Comparison of ENCODE assay signal across 8 mouse cellular contexts in genomic region chr11:56116553-56117232, GRCm38 (mm10).
A peak's percentile ranks its signal among the peaks of the same experiment; 100 is the strongest.
DNase-seq lines count a peak whose midpoint lies in the region; ATAC-seq and TF ChIP-seq lines count a peak whose summit lies in the region.
"Had no signal": no experiment of that assay in that cellular context is flagged by ENCODE, and none has a peak within 500 bp of the region (broad histone marks: within the 10 kb centered on the region; RNA-seq: fewer than 3 reads in every experiment).

No protein-coding gene starts in this region.

- H3K36me3 ChIP-seq in forebrain, embryonic 14.5 days (ENCODE audit: control insufficient read depth, insufficient read depth, low read length) = no peaks in the 10 kb centered on the region
- H3K36me3 ChIP-seq: limb, embryonic 15.5 days had no signal

- no peak overlapping the region for H3K4me3 ChIP-seq in left cerebral cortex, adult 2 months
- no peak overlapping the region for H3K4me3 ChIP-seq in forebrain, embryonic 14.5 days (ENCODE audit: low read depth, low read length)
- no peak overlapping the region for H3K4me3 ChIP-seq in layer of hippocampus, adult 2 months
- H3K4me3 ChIP-seq: limb, embryonic 15.5 days had no signal

- 0 out of 2 replicates have a peak, but pooled peaks have one; percentile 23 for ATAC-seq in forebrain, embryonic 14.5 days
- ATAC-seq in megakaryocyte, adult 5-6 weeks (ENCODE audit: poor library complexity, severe bottlenecking) = no peak

- no peaks in the 10 kb centered on the region for H3K27me3 ChIP-seq in forebrain, embryonic 14.5 days (replicated peaks; ENCODE audit: control insufficient read depth, insufficient read depth, low read length)
- H3K27me3 ChIP-seq: limb, embryonic 15.5 days had no signal

- 51% methylated on average over 12 of the region's 12 CpGs for WGBS in forebrain, embryonic 14.5 days

- no peaks in the 10 kb centered on the region for H3K9me3 ChIP-seq in forebrain, embryonic 14.5 days (replicated peaks; ENCODE audit: control insufficient read depth, low read length)
- H3K9me3 ChIP-seq: limb, embryonic 15.5 days had no signal

- H3K4me1 ChIP-seq in forebrain, embryonic 14.5 days (ENCODE audit: control insufficient read depth, insufficient read depth, low read length) = no peaks in the 10 kb centered on the region
- H3K4me1 ChIP-seq: limb, embryonic 15.5 days had no signal

- no peak overlapping the region for H3K9ac ChIP-seq in forebrain, embryonic 14.5 days (ENCODE audit: low read length)
- H3K9ac ChIP-seq: limb, embryonic 15.5 days had no signal

- intact Hi-C loops in left cerebral cortex, adult 2 months (cut with DNase I) = no loop called here

- peak; percentile 78 for TF ChIP-seq CTCF in left cerebral cortex, adult 2 months (IDR thresholded peaks at IDR 0.05)
- TF ChIP-seq CTCF in layer of hippocampus, adult 2 months (conservative IDR thresholded peaks at IDR 0.05) = peak; percentile 87

- H3K27ac ChIP-seq in left cerebral cortex, adult 2 months = no peak overlapping the region
- H3K27ac ChIP-seq in forebrain, embryonic 14.5 days (ENCODE audit: low read depth, low read length) = no peak overlapping the region
- no peak overlapping the region for H3K27ac ChIP-seq in layer of hippocampus, adult 2 months
- H3K27ac ChIP-seq: limb, embryonic 15.5 days had no signal

- no peak overlapping the region for H3K4me2 ChIP-seq in forebrain, embryonic 14.5 days (ENCODE audit: low read length)
- H3K4me2 ChIP-seq: limb, embryonic 15.5 days had no signal

- peak; percentile 35 to 42 for DNase-seq in left cerebral cortex, adult 2 months (ENCODE audit: extremely low spot score in 1 of 2, low spot score in 2 of 2)
- DNase-seq in left cerebral cortex, adult 8-10 months (ENCODE audit: low spot score in 2 of 2) = no peak
- DNase-seq in brain, adult 2 months (ENCODE audit: low read depth, low spot score) = peak; percentile 87
- DNase-seq in forebrain, embryonic 14.5 days (ENCODE audit: low spot score) = peak; percentile 83
- DNase-seq in layer of hippocampus, adult 2 months (ENCODE audit: low spot score in 2 of 2) = peak; percentile 62 to 63
- peak; percentile 1 for DNase-seq in naive thymus-derived CD4-positive, alpha-beta T cell, adult 2 months (ENCODE audit: low read depth)

Comparison
In these comparisons a context has a peak if more than half of its experiments do, and no peak if none do; other contexts are left out.
1. DNase-seq: peak in left cerebral cortex, adult 2 months (2 of 2), brain, adult 2 months (single experiment), forebrain, embryonic 14.5 days (single experiment), layer of hippocampus, adult 2 months (2 of 2) and naive thymus-derived CD4-positive, alpha-beta T cell, adult 2 months (single experiment); none in left cerebral cortex, adult 8-10 months (0 of 2).